Mouse (Mus musculus) urinary bladder, postnatal 4 days (tissue): Measurements from ENCODE around the gene Gpcpd1.
"Not testable (repeated sequence)": the region's sequence is repeated elsewhere in the genome, so short reads cannot be mapped to it uniquely, and the experiment has no call there.

Source experiments
- DNase-seq, 2 experiments: peaks; one replicate each; pipeline ENCODE4 v3.0.0; 2021 to 2022; ENCODE audit warnings: low spot score in 2 of 2

Gpcpd1 gene

GRCm38 (mm10) chr2:132587240-132587779, at the start of gene Gpcpd1:
Gene Gpcpd1 (minus strand): TSS chr2:132587729.
- no peak for DNase-seq

GRCm38 (mm10) chr2:132636534-132636933, 49.0 kb upstream of the Gpcpd1 start:
- no peak for DNase-seq

- no peak for DNase-seq
Measured at GRCm38 (mm10) chr2:132628626-132629025, 41.1 kb upstream of the Gpcpd1 start.

- DNase-seq, result no peak
Measured at GRCm38 (mm10) chr2:132623092-132623491, 35.6 kb upstream of the Gpcpd1 start.

GRCm38 (mm10) chr2:132617693-132618092, 30.2 kb upstream of the Gpcpd1 start:
- DNase-seq, result no peak

GRCm38 (mm10) chr2:132613581-132614188, 26.2 kb upstream of the Gpcpd1 start:
- no peak for DNase-seq

GRCm38 (mm10) chr2:132611551-132612233, 24.2 kb upstream of the Gpcpd1 start:
- DNase-seq, result no peak

GRCm38 (mm10) chr2:132607141-132608093, 19.9 kb upstream of the Gpcpd1 start:
- no peak for DNase-seq

- no peak for DNase-seq
Measured at GRCm38 (mm10) chr2:132605795-132606563, 18.4 kb upstream of the Gpcpd1 start.

GRCm38 (mm10) chr2:132604922-132605321, 17.4 kb upstream of the Gpcpd1 start:
- no peak for DNase-seq

- DNase-seq, result no peak
Measured at GRCm38 (mm10) chr2:132603706-132604105, 16.2 kb upstream of the Gpcpd1 start.

- DNase-seq, result no peak
Measured at GRCm38 (mm10) chr2:132601777-132602176, 14.2 kb upstream of the Gpcpd1 start.

- no peak for DNase-seq
Measured at GRCm38 (mm10) chr2:132600081-132600480, 12.6 kb upstream of the Gpcpd1 start.

- DNase-seq, result peak in 1 of 2 experiments; percentile 23
Measured at GRCm38 (mm10) chr2:132599127-132599526, 11.6 kb upstream of the Gpcpd1 start.

- no peak for DNase-seq
Measured at GRCm38 (mm10) chr2:132597866-132598480, 10.4 kb upstream of the Gpcpd1 start.

- no peak for DNase-seq
Measured at GRCm38 (mm10) chr2:132597226-132597625, 9.7 kb upstream of the Gpcpd1 start.

- DNase-seq, result no peak
Measured at GRCm38 (mm10) chr2:132595601-132596235, 8.2 kb upstream of the Gpcpd1 start.

GRCm38 (mm10) chr2:132592126-132592525, 4.6 kb upstream of the Gpcpd1 start:
- no peak for DNase-seq

- DNase-seq, result not testable (repeated sequence)
Measured at GRCm38 (mm10) chr2:132591579-132591978, 4.0 kb upstream of the Gpcpd1 start.

- DNase-seq, result no peak
Measured at GRCm38 (mm10) chr2:132589906-132590538, 2.5 kb upstream of the Gpcpd1 start.
